Mouse (Mus musculus): ENCODE results near the gene Mrpl23.
A peak's percentile ranks its signal among the peaks of the same experiment; 100 is the strongest.

Gene Mrpl23

GRCm38 (mm10) chr7:142522352-142522751 is 10.1 kb upstream of the Mrpl23 start:
- DNase-seq (ENCODE audit: low spot score in 2 of 2) = no peak

GRCm38 (mm10) chr7:142523200-142523990 is 9.1 kb upstream of the Mrpl23 start:
- DNase-seq (ENCODE audit: low spot score in 2 of 2) = no peak

GRCm38 (mm10) chr7:142525342-142526178 is 6.9 kb upstream of the Mrpl23 start:
- no peak for DNase-seq (ENCODE audit: low spot score in 2 of 2)

GRCm38 (mm10) chr7:142529350-142529749 is 3.1 kb upstream of the Mrpl23 start:
- DNase-seq (ENCODE audit: low spot score in 2 of 2) = no peak

GRCm38 (mm10) chr7:142531973-142532521 is 439 bp upstream of the Mrpl23 start:
- no peak for DNase-seq (ENCODE audit: low spot score in 2 of 2)

- peak; percentile 80 to 82 for DNase-seq (ENCODE audit: low spot score in 2 of 2)
These were observed 771 bp downstream of the Mrpl23 start for GRCm38 (mm10) chr7:142533059-142533855.

- DNase-seq (ENCODE audit: low spot score in 2 of 2) = no peak
These were observed 2.6 kb downstream of the Mrpl23 start for GRCm38 (mm10) chr7:142535116-142535515.

GRCm38 (mm10) chr7:142535832-142536231 is 3.3 kb downstream of the Mrpl23 start:
- DNase-seq (ENCODE audit: low spot score in 2 of 2) = no peak

GRCm38 (mm10) chr7:142537181-142537580 is 4.7 kb downstream of the Mrpl23 start:
- DNase-seq (ENCODE audit: low spot score in 2 of 2) = no peak

GRCm38 (mm10) chr7:142537879-142538278 is 5.4 kb downstream of the Mrpl23 start:
- peak; percentile 40 to 41 for DNase-seq (ENCODE audit: low spot score in 2 of 2)

GRCm38 (mm10) chr7:142538291-142538690 is 5.8 kb downstream of the Mrpl23 start:
- DNase-seq (ENCODE audit: low spot score in 2 of 2) = no peak

GRCm38 (mm10) chr7:142538766-142539165 is 6.3 kb downstream of the Mrpl23 start:
- DNase-seq (ENCODE audit: low spot score in 2 of 2) = no peak

GRCm38 (mm10) chr7:142539828-142540227 is 7.3 kb downstream of the Mrpl23 start:
- no peak for DNase-seq (ENCODE audit: low spot score in 2 of 2)

GRCm38 (mm10) chr7:142542771-142543303 is 10.4 kb downstream of the Mrpl23 start:
- DNase-seq (ENCODE audit: low spot score in 2 of 2) = no peak

GRCm38 (mm10) chr7:142545967-142546366 is 13.5 kb downstream of the Mrpl23 start:
- DNase-seq (ENCODE audit: low spot score in 2 of 2) = no peak

- DNase-seq (ENCODE audit: low spot score in 2 of 2) = no peak
These were observed 15.4 kb downstream of the Mrpl23 start for GRCm38 (mm10) chr7:142547874-142548273.

- no peak for DNase-seq (ENCODE audit: low spot score in 2 of 2)
These were observed 16.2 kb downstream of the Mrpl23 start for GRCm38 (mm10) chr7:142548706-142549105.

- DNase-seq (ENCODE audit: low spot score in 2 of 2) = no peak
These were observed 17.7 kb downstream of the Mrpl23 start for GRCm38 (mm10) chr7:142549941-142550763.

- DNase-seq (ENCODE audit: low spot score in 2 of 2) = no peak
These were observed 18.5 kb downstream of the Mrpl23 start for GRCm38 (mm10) chr7:142550935-142551373.

- DNase-seq (ENCODE audit: low spot score in 2 of 2) = no peak
These were observed 19.2 kb downstream of the Mrpl23 start for GRCm38 (mm10) chr7:142551691-142552090.

Measured in frontal cortex, postnatal 25 days (tissue).